Mouse (Mus musculus): ENCODE data around the gene Poldip2.

Poldip2 gene

DNA sequence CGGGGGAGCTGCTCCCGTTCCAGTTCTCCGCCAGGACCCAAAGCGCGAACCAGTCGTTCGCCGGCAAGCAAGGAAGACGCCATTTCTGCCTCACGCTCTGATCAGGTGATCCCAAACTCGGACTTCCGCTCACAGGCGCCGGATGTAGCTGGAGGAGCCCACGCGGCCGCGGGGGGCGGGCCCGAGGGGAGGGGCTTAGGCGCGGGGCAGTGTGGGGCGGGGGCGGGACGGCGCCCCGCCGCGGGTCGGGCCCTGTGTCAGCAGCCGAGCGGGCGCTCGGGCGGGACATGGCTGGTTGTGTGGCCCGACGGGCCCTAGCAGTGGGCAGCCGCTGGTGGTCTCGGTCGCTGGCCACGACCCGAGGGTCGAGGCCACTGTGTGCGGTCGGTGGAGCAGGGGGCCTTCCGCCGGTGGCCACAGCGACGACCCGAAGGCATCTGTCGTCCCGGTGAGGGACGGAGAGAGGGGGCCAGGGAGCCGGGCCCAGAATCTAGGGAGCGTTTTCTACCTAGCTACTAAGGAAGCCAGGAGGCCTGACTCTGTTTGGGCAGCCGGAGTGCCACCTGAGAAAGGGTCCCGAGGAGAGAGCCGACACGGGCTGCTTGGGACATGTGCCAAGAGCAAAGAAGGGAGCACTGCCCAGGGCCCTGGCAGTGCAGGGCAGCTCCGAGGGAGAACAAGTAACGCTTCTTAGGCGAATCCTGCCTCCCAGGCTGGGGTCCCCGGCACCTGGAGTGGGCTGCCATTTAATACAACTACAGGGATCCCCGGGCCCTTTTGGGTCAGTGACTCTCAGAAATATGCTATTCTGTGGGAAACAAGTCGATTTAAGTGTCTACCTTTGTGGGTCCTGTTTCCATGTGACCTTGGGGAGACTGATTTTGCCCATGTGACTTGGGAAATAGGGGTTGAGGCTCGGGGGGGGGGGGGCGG, at the start of gene Poldip2, which contains the start of gene Tmem199:
Gene Poldip2, plus strand, starts transcription at position 169 of the 933 bp plus-strand sequence.
Gene Tmem199, minus strand, starts transcription at position 148 of the 933 bp plus-strand sequence.
- peak; percentile 83 to 87 for DNase-seq (ENCODE audit: low spot score in 2 of 2)

DNA sequence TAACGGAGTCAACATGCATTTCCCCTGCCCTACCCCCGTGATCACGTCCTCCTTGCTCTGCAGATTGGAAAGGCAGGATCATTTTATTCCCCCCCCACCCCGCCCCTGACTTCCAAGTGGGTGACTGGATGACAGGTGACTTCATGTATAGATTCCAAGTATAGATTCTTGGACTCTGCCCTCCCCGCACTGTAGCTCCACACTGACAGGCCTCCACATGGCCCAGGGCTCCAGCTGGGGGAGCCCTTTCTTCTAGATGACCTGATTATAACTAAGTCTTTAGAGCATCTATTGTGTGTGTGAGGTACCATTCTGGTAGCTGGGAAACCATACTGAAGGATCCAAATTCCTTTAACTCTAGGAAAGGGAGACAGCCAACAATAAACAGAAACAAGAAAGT, 49.3 kb upstream of the Poldip2 start:
- no peak for DNase-seq (ENCODE audit: low spot score in 2 of 2)

DNA sequence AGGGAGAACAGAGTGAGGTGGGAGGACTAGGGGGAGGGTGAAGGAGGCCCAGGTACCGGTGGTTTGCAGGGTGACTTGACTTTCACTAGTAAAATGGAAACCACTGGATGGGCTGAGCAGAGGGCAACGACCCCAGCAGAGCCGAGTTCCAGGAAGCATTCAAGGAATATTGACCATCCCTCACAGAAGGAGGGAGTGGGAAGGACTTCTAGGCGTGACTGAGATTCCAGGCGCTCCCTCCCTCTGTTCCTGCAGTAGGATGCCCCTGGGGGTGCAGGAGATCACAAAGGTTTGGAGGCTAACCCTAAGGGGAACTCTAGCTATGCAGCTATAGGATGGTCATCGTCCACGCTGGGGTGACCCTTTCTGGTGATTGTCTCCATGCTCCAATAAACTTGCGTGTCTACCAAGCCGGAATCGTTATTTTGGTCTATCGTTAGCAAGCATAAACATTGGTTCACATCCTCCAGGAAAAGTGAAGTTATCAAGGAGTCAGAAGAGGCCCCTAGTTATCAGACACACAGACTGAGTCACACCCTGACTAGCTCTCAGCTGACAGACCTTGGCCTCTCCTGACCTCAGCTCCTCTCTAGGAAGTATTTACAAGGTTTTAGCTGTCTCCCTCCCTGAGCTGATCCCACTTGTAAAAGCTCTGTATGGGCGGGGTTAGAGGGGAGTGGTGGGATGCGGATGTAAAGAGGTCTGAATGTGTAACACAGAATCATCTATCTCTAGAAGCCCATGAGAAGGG, 48.5 kb upstream of the Poldip2 start:
- no peak for DNase-seq (ENCODE audit: low spot score in 2 of 2)

DNA sequence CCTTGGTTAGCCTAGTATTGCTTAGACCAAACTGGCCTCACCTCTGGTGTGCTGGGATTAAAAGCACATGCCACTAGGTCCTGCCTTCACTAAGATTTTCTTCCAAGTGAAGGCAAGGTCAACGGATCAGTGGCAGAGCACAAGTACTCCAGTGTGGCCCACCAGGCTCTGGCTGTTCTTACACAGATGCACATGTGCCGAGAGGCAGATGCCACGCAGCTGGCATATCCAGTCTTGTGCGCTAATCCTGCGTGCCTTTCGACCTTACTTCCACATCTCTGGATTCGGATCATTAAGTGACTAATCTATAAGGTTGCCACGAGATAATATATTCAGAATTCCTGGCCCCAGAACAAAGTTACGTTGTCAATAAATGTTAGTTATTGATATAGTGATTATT, 46.9 kb upstream of the Poldip2 start:
- DNase-seq (ENCODE audit: low spot score in 2 of 2): no peak

DNA sequence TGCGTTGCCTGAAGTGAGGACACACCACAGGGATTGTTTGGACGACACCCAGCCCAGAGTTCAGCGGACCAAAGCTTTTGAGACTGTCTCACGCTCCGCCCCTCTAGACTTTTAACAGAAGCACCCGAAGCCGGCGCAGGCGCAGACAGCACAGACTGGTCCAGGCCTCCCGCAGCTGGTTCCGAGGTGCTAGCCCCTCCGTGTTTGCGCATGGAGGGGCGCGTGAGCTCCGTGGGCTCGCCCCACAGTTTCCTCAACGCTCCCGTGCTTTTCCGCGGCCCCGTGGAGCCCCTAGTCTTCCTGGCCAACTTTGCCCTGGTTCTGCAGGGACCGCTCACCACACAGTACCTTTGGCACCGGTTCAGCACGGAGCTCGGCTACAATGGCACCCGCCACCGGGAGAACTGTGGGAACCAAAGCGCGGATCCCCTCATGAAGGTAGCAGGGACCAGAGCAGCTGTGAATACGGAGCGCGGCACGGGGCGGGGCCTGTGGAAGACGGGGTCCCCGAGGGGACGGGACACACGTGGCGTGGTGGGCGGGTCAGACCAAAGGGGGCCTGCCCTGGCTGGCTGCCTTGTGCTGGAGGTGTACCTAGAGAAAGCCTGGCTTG, 46.3 kb upstream of the Poldip2 start, which contains the start of gene Slc46a1:
Gene Slc46a1, plus strand, starts transcription at position 130 of the 613 bp plus-strand sequence.
- DNase-seq (ENCODE audit: low spot score in 2 of 2): peak; percentile 78 to 81

DNA sequence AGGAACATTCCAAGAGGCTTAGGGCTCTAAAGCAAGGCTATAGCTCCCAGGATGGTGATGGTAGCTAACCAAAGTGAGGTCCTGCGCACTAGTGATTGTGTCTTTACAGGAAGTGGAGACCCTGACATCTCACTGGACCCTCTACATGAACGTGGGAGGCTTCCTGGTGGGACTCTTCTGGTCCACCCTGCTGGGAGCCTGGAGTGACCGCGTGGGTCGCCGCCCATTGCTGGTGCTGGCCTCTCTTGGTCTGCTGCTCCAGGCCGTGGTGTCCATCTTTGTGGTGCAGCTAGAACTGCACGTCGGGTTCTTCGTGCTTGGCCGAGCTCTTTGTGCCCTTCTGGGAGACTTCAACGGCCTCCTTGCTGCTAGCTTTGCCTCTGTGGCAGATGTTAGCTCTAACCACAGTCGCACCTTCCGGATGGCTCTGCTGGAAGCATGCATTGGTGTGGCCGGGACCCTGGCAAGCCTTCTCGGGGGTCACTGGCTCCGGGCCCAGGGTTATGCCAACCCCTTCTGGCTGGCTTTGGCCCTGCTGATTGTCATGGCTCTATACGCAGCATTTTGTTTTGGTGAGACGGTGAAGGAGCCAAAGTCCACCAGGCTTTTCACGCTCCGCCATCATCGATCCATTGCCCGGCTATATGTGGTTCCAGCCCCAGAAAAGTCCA, 45.6 kb upstream of the Poldip2 start:
- no peak for DNase-seq (ENCODE audit: low spot score in 2 of 2)

DNA sequence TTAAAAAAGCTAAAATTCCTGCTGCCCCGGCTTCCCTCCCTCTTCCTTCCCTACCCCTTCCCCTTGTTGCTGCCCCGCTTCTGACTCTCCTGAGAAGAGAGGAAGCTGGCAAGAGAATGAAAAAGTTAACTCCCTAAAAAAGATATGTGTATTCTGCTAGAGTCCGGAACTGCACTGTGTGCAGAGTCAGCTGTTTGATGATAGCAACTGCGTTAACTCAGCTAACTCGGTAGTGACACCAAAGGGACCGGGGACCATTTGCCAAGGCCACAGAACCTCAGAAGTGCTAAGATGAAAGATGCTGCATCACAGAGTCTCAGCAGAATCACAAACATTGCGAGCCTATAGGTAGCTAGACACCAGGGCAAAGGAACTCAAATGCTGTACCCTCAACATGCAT, 44.5 kb upstream of the Poldip2 start:
- no peak for DNase-seq (ENCODE audit: low spot score in 2 of 2)

DNA sequence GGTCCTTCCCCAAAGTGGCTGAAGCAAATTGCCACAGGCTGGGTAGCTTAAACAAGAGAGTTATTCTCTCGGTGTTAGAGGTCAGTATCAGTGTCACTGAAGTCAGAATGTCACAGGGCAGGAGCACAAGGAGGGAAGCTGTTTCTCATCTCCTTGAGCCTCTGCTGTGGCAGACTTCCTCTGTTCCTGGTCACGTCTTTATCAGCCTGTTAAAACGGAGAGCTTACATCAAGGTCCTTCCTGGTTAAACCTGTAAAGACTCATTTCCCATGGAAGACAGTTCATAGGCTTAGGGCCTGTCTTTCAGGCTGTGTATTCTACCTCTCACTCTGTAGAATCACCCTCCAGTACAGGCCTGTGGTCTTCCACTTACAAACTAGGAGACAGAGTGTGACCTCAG, 44.1 kb upstream of the Poldip2 start:
- no peak for DNase-seq (ENCODE audit: low spot score in 2 of 2)

DNA sequence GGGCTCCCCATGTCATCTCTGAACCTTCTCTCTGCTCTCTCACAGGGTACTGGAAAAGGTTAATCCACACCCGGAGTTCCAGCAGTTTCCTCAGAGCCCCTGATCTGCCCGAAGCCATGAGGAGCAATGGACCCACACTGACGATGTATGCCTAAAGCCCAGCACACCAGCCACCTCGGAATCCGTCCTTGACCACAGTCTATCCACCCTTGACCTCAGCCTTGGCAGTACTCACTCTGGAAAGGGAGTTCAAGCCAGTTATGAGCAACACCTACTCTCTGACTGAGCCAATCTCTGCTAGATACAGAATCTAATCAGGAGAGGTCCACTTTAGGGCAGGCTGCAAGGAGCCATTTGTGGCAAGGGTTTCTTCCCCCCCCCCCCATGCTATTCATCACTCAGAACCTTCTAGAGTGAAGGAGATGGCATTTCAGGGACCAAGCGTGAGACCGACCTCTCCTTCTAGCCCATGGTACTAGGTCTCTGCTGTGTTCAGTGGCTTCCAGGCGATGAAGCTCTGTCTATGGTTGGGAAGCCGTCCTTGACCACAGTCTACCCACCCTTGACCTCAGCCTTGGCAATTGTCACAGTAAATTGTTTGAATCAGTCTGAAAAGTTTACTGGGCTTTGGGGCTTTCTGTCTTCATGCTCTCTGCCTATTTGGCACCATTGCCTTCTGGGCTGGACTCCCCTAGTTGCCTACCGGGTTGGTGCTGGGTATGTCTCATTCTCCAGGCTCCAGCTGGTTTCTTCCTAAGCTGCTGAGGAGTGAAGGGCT, 40.5 kb upstream of the Poldip2 start:
- no peak for DNase-seq (ENCODE audit: low spot score in 2 of 2)

DNA sequence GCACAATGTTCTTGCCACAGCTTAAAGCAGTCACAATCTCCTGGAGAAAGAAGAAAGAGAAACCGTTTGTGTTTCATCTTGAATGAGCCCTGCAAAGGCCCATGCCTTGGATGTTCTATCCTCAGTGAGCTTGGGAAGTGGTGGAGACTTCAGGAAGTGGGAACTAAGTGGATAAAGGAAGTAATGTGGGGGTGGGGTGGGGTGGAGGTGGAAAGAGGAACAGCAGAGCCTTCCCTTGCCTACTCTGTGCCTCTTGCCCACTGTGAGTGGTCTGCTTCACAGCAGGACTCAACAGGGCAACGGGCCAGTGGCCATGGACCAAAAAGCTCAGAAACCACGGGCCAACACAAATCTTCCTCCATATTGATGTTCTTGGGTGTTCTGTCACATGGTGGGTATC, 36.7 kb upstream of the Poldip2 start:
- no peak for DNase-seq (ENCODE audit: low spot score in 2 of 2)

DNA sequence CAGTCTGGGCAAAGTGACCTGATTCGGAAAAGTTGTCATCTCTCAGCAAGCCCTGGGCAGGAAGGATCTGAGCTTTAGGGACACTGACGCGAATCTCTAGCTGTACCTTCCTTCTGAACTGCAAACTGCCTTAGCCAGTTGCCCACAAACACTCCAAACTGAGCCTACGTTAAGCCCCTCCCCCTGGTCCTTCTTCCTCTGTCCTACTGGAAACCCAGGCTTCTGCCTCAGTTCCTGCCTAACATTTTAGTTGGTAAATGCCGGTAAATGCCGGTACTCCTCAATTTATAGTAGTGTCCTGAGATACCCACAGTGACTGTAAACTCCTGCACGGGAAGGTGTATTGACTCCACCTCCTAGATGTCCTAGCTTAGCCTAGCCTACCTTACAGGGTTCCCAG, 28.4 kb upstream of the Poldip2 start:
- DNase-seq (ENCODE audit: low spot score in 2 of 2): no peak

DNA sequence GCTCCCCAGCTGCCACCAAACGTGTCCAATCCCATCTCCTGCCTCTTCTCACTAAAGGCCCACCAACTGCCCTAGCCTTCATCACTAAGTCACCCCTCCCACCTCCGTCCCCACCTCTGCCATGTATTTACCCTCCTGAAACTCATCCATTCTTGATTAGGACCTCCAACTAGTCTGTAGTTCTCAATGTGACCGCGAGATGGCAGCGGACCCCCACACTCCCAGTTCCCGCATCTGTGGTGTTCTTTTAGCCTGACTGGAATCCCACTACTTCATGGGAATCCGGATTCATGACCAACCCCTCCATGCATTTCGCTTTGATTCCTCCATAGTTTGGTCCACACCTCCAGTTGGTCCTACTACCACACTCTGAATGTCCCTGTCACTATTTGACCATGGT, 23.8 kb upstream of the Poldip2 start:
- peak; percentile 44 to 62 for DNase-seq (ENCODE audit: low spot score in 2 of 2)

DNA sequence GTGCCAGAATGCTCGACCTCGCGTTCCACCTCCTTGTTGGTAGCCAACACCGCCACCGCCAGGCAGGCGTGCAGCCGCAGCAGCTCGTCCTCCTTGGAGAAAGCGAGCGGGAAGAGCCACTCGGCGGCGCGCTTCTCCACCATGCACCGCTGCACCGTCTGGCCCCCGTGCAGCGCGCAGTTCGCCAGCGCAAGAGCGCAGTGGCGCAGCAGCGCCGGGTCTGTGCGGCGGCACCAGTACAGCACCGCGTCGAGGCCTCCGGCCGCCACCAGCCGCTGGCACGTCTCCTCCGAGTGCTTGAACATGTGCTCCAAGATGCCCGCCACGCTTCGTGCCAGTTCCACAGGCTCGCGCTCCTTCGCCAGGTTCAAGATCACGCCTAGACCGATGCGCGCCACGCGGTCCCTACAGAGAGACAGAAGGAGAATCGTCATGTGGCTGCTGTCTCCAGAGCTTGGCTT, 21.2 kb upstream of the Poldip2 start:
- no peak for DNase-seq (ENCODE audit: low spot score in 2 of 2)

DNA sequence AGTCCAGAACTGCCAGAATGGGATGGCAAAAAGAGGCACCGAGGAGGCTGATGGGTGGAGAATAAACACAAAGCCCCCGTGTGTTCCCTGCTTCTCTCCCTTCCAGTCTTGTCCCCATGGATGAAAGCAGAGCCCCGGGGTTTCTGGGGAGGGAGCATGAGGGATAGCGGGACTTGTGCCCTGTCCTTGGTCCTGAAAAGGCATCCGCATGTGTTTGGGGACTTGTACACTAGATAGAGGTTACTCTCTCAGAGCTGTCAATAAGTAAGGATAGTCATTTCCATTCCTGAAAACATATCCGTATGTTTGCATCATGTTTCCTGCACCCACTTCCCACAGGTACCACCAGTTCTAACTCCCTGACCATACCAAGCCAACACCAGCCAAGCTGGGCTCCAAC, 16.1 kb upstream of the Poldip2 start:
- no peak for DNase-seq (ENCODE audit: low spot score in 2 of 2)

DNA sequence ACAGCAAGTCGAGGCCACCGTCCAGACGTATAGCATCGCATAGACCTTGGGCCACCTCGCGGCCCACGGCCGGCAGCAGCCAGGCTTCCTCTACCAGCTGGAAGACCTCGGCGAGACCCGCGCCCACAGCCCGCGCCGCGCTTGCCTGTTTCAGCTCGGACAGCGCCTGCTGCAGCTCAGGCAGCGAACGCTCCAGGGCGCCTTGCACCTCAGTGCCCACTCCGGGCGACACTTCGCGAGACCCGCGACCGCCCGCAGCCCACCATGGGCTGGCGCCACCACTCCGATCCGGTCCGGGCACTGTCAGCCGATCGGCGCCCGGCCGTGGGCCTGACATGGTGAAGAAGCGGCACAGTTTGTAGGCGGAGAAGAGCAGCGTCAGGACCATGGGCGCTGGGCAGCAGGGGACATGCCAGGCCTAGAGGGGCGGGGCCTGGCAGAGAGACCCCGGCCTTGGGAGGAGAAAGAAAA, 14.9 kb upstream of the Poldip2 start:
- no peak for DNase-seq (ENCODE audit: low spot score in 2 of 2)

DNA sequence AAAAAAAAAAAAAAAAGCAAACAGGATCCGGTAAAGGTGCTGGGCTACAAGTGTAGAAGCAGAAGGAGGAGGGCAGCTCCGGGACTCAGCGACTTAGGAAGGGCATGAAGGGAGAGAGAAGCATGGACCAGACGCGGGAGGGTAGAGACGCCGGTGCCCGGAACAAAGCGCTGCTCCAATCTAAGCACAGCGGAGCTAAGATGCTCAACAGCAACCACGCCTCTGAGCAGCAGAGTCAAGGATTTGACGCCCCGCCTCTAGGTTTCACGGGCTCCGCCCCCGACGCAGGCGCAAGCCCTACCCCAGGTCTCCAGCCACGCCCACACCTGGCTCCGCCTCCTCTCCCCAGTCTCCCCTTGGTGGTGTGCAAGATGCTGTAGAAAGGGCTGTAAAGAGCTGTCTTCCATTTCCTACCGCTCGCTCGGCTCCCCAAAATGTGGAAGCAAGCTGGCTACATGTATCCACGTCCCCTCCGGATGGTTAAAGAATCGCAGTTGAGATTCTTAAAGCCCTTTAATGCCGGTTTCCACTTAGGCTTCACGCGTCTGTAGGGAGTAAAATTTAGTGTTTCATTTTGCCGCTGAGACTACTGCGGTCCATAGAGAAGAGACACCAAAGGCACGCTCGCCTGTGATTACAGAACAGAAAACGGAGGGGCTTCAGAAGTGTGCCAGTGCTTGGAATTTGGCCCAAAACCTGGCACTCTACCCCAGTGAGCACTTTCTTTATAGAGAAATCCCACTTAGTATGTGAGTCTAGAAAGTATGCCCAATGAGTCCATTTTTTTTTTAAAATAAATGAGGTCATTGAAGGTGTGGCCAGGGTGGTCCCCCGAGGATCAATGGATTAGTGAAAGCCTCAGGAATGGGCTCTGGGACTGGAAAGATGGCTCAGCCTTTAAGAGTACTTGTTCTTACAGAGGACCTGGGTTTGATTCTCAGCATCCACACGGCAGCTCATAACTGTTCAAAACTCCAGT, 14.2 kb upstream of the Poldip2 start, which contains the start of gene Sarm1:
Gene Sarm1, minus strand, starts transcription at position 211 of the 979 bp plus-strand sequence.
- peak; percentile 89 to 92 for DNase-seq (ENCODE audit: low spot score in 2 of 2)

DNA sequence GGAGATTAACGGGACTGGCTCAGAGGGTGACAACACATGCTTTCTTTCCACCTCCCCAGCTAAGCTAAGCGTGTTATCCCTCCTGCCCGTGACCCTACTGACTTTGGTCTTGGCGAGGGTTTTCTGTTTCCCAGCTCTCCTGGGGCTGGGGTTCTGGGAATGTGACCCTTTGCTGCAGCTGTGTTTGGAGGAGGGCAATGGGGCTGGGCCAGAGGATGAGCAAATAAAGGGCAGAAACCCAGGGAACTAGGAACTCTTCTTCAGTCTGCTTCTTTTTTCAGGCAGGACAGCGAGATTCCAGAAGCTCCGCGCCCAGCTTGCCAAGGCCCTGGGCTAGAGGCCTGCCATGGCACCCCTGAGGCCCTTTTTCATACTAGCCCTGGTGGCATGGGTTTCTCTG, 13.0 kb upstream of the Poldip2 start, which contains the start of gene Vtn:
Gene Vtn, plus strand, starts transcription at position 88 of the 400 bp plus-strand sequence.
- peak; percentile 59 to 66 for DNase-seq (ENCODE audit: low spot score in 2 of 2)

DNA sequence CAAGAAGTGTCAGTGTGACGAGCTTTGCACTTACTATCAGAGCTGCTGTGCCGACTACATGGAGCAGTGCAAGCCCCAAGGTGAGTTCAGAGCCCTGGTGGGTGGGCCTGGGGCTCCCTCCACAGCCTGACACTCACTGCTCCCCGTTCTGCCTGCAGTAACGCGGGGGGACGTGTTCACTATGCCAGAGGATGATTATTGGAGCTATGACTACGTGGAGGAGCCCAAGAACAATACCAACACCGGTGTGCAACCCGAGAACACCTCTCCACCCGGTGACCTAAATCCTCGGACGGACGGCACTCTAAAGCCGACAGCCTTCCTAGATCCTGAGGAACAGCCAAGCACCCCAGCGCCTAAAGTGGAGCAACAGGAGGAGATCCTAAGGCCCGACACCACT, 12.4 kb upstream of the Poldip2 start:
- no peak for DNase-seq (ENCODE audit: low spot score in 2 of 2)

DNA sequence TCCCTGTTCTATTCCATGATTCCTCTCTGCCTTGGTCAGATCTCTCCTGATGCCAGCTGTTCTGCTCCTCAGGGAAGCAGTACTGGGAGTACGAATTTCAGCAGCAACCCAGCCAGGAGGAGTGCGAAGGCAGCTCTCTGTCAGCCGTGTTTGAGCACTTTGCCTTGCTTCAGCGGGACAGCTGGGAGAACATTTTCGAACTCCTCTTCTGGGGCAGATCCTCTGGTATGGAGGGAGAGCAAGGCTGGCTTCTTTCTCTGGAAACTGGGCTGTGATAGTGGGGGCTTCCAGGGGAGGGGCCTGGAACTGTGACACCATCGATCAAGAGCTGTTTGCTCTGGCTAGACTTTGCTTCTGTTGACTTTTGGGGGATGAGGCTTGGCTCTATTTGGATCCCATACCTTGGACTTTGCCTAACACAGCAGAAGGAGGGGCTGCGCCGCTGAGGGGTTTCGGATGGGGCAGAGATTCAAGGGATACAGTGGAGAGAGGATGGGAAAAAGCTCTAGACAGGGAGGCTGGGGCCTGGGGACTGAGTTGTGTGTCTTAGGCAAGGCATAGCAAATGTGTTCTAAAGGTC, 11.3 kb upstream of the Poldip2 start:
- DNase-seq (ENCODE audit: low spot score in 2 of 2): no peak
